Mouse (Mus musculus) liver, embryonic 13.5 days (tissue): ENCODE results near the gene Kdelr2. TPM values are rescaled to one million over a fixed set of nuclear protein-coding genes. Genes with fewer than 3 reads are reported as not detected.
A peak's percentile ranks its signal among the peaks of the same experiment; 100 is the strongest.

Experiments used
- ATAC-seq: fragments of 200-750 bp; cut with Nextera tagmentation; 2 replicates; pipeline ENCODE4 v1.8.0; 2017; ENCODE audit warnings: low read depth, mild to moderate bottlenecking, moderate number of reproducible peaks, moderate library complexity
- DNase-seq: peaks from one replicate; pipeline ENCODE4 v3.0.0; 2022
- H3K27ac ChIP-seq: fragments of 300-500 bp; sonication (generic); 2 replicates; pipeline ENCODE4 v1.5.1; 2015; ENCODE audit warnings: moderate library complexity, mild to moderate bottlenecking, inconsistent platforms
- H3K27me3 ChIP-seq: fragments of 300-500 bp; sonication (generic); 2 replicates; pipeline ENCODE4 v1.6.1; 2015; ENCODE audit warnings: mild to moderate bottlenecking, inconsistent platforms
- H3K36me3 ChIP-seq: fragments of 300-500 bp; sonication (generic); 2 replicates; pipeline ENCODE4 v1.6.1; 2015; ENCODE audit warnings: mild to moderate bottlenecking, inconsistent platforms
- H3K4me1 ChIP-seq: fragments of 300-500 bp; sonication (generic); replicated peaks from 2 replicates; pipeline ENCODE4 v1.6.1; 2015; ENCODE audit warnings: inconsistent platforms
- H3K4me2 ChIP-seq: fragments of 300-500 bp; sonication (generic); 2 replicates; pipeline ENCODE4 v1.6.1; 2015; ENCODE audit warnings: inconsistent platforms, mild to moderate bottlenecking, moderate library complexity
- H3K4me3 ChIP-seq: fragments of 300-500 bp; sonication (generic); replicated peaks from 2 replicates; pipeline ENCODE4 v1.5.1; 2015; ENCODE audit warnings: mild to moderate bottlenecking, inconsistent platforms
- H3K9ac ChIP-seq: fragments of 300-500 bp; sonication (generic); 2 replicates; pipeline ENCODE4 v1.6.1; 2015; ENCODE audit warnings: mild to moderate bottlenecking, inconsistent platforms
- H3K9me3 ChIP-seq: fragments of 300-500 bp; sonication (generic); replicated peaks from 2 replicates; pipeline ENCODE4 v1.6.1; 2016; ENCODE audit warnings: inconsistent platforms
- WGBS: fragments of 180-500 bp; shearing (Covaris S2); methylation state at CpG from one replicate; pipeline ENCODE4 v1.1.7; 2015; ENCODE audit not compliant: insufficient replicate concordance; 5-methylcytosine and 5-hydroxymethylcytosine counted together
- polyA plus RNA-seq: library from polyadenylated mRNA; unstranded; fragments of >200 nt; fragmentation: Nextera tagmentation; extraction: Ambion mirVana; gene quantifications from 2 replicates; pipeline ENCODE4 v1.2.1, GENCODE M21; 2015

The Kdelr2 gene
- polyA plus RNA-seq, 1 experiment from 2014 or later, result 155 TPM

GRCm38 (mm10) chr5:143404148-143404930 lies 701 bp downstream of the Kdelr2 start:
- DNase-seq (no peak), ATAC-seq (peak; percentile 41)
- Histone ChIP-seq H3K27me3 (no peaks in the 10 kb centered on the region), H3K4me3 (peak overlapping the region; percentile 97), H3K9ac (peak overlapping the region; percentile 94), H3K4me2 (peak overlapping the region; percentile 91), H3K9me3 (no peaks in the 10 kb centered on the region), H3K27ac (peak overlapping the region; percentile 84), H3K4me1 (peaks cover 80% of the 10 kb centered on the region), H3K36me3 (peaks cover 36% of the 10 kb centered on the region)
- WGBS, result 5% methylated on average over 34 of the region's 34 CpGs

GRCm38 (mm10) chr5:143405200-143405599 lies 1.6 kb downstream of the Kdelr2 start:
- Histone ChIP-seq H3K4me3 (peak overlapping the region; percentile 97), H3K9ac (peak overlapping the region; percentile 94), H3K27ac (no peak overlapping the region), H3K4me2 (peak overlapping the region; percentile 91), H3K36me3 (peaks cover 40% of the 10 kb centered on the region), H3K4me1 (peaks cover 88% of the 10 kb centered on the region), H3K9me3 (no peaks in the 10 kb centered on the region), H3K27me3 (no peaks in the 10 kb centered on the region)
- DNase-seq (no peak), ATAC-seq (no peak)
- WGBS, result 78% methylated on average over 9 of the region's 9 CpGs

- DNase-seq (no peak), ATAC-seq (no peak)
- H3K9ac ChIP-seq, result no peak overlapping the region
- WGBS, result 79% methylated on average over 9 of the region's 9 CpGs
- no peaks in the 10 kb centered on the region for H3K27me3 ChIP-seq
- no peak overlapping the region for H3K4me2 ChIP-seq
- H3K36me3 ChIP-seq, result peaks cover 53% of the 10 kb centered on the region
- no peak overlapping the region for H3K4me3 ChIP-seq
- no peaks in the 10 kb centered on the region for H3K9me3 ChIP-seq
- peaks cover 85% of the 10 kb centered on the region for H3K4me1 ChIP-seq
- H3K27ac ChIP-seq, result no peak overlapping the region
These were observed 2.9 kb downstream of the Kdelr2 start for GRCm38 (mm10) chr5:143406548-143406947.

GRCm38 (mm10) chr5:143409239-143409638 lies 5.6 kb downstream of the Kdelr2 start:
- ATAC-seq (peak; percentile 79), DNase-seq (peak; percentile 58)
- Histone ChIP-seq H3K9ac (no peak overlapping the region), H3K36me3 (peaks cover 76% of the 10 kb centered on the region), H3K4me3 (no peak overlapping the region), H3K27me3 (no peaks in the 10 kb centered on the region), H3K27ac (no peak overlapping the region), H3K4me2 (no peak overlapping the region), H3K9me3 (peaks cover 11% of the 10 kb centered on the region), H3K4me1 (peaks cover 65% of the 10 kb centered on the region)
- 16% methylated on average over 3 of the region's 3 CpGs for WGBS

GRCm38 (mm10) chr5:143410841-143411395 lies 7.3 kb downstream of the Kdelr2 start:
- H3K36me3 ChIP-seq, result peaks cover 79% of the 10 kb centered on the region
- no peaks in the 10 kb centered on the region for H3K27me3 ChIP-seq
- H3K4me3 ChIP-seq, result no peak overlapping the region
- no peak for DNase-seq
- H3K9ac ChIP-seq, result no peak overlapping the region
- no peak for ATAC-seq
- H3K27ac ChIP-seq, result no peak overlapping the region
- no peak overlapping the region for H3K4me2 ChIP-seq
- H3K4me1 ChIP-seq, result peaks cover 48% of the 10 kb centered on the region
- peaks cover 11% of the 10 kb centered on the region for H3K9me3 ChIP-seq
- WGBS, result 75% methylated on average over 4 of the region's 4 CpGs

- Histone ChIP-seq H3K9ac (no peak overlapping the region), H3K36me3 (peaks cover 66% of the 10 kb centered on the region), H3K4me1 (no peaks in the 10 kb centered on the region), H3K27ac (no peak overlapping the region), H3K9me3 (no peaks in the 10 kb centered on the region), H3K4me2 (no peak overlapping the region), H3K27me3 (no peaks in the 10 kb centered on the region), H3K4me3 (no peak overlapping the region)
- 53% methylated on average over 4 of the region's 4 CpGs for WGBS
- DNase-seq, result no peak
- no peak for ATAC-seq
These were observed 17.8 kb downstream of the Kdelr2 start for GRCm38 (mm10) chr5:143421484-143421883.

GRCm38 (mm10) chr5:143422990-143423389 lies 19.4 kb downstream of the Kdelr2 start:
- no peak overlapping the region for H3K9ac ChIP-seq
- H3K4me2 ChIP-seq, result no peak overlapping the region
- H3K4me3 ChIP-seq, result no peak overlapping the region
- H3K9me3 ChIP-seq, result no peaks in the 10 kb centered on the region
- H3K4me1 ChIP-seq, result no peaks in the 10 kb centered on the region
- peaks cover 51% of the 10 kb centered on the region for H3K36me3 ChIP-seq
- no peak overlapping the region for H3K27ac ChIP-seq
- WGBS, result 75% methylated on average over 4 of the region's 4 CpGs
- H3K27me3 ChIP-seq, result no peaks in the 10 kb centered on the region
- ATAC-seq, result no peak
- DNase-seq, result no peak

- Histone ChIP-seq H3K9me3 (no peaks in the 10 kb centered on the region), H3K9ac (no peak overlapping the region), H3K27ac (no peak overlapping the region), H3K36me3 (peaks cover 41% of the 10 kb centered on the region), H3K4me1 (no peaks in the 10 kb centered on the region), H3K4me3 (no peak overlapping the region), H3K4me2 (no peak overlapping the region), H3K27me3 (no peaks in the 10 kb centered on the region)
- ATAC-seq (0 out of 2 replicates have a peak, but pooled peaks have one; percentile 51), DNase-seq (peak; percentile 39)
- WGBS, result 17% methylated on average over 6 of the region's 6 CpGs
These were observed 20.4 kb downstream of the Kdelr2 start for GRCm38 (mm10) chr5:143423899-143424519.

- DNase-seq (peak; percentile 64), ATAC-seq (peak; percentile 57; the same call in 1 of the 2 replicates)
- Histone ChIP-seq H3K4me2 (no peak overlapping the region), H3K4me1 (no peaks in the 10 kb centered on the region), H3K27ac (no peak overlapping the region), H3K36me3 (no peaks in the 10 kb centered on the region), H3K9ac (no peak overlapping the region), H3K9me3 (no peaks in the 10 kb centered on the region), H3K27me3 (no peaks in the 10 kb centered on the region), H3K4me3 (no peak overlapping the region)
- WGBS, result under 1% methylated on average over 4 of the region's 4 CpGs
These were observed 30.8 kb downstream of the Kdelr2 start for GRCm38 (mm10) chr5:143434421-143434820.

GRCm38 (mm10) chr5:143441298-143441697 lies 37.7 kb downstream of the Kdelr2 start:
- Histone ChIP-seq H3K27me3 (no peaks in the 10 kb centered on the region), H3K4me1 (no peaks in the 10 kb centered on the region), H3K9ac (no peak overlapping the region), H3K4me3 (no peak overlapping the region), H3K9me3 (no peaks in the 10 kb centered on the region), H3K4me2 (no peak overlapping the region), H3K36me3 (no peaks in the 10 kb centered on the region), H3K27ac (no peak overlapping the region)
- 52% methylated on average over 3 of the region's 3 CpGs for WGBS
- DNase-seq, result no peak
- ATAC-seq, result no peak

- Histone ChIP-seq H3K9me3 (no peaks in the 10 kb centered on the region), H3K27me3 (no peaks in the 10 kb centered on the region), H3K36me3 (no peaks in the 10 kb centered on the region), H3K4me1 (no peaks in the 10 kb centered on the region), H3K27ac (no peak overlapping the region), H3K4me3 (no peak overlapping the region), H3K9ac (no peak overlapping the region), H3K4me2 (no peak overlapping the region)
- DNase-seq (no peak), ATAC-seq (no peak)
- 54% methylated on average over 12 of the region's 12 CpGs for WGBS
These were observed 38.1 kb downstream of the Kdelr2 start for GRCm38 (mm10) chr5:143441753-143442152.
